Mouse (Mus musculus): ENCODE data around the gene Fgr.
"Not testable (repeated sequence)": the region's sequence is repeated elsewhere in the genome, so short reads cannot be mapped to it uniquely, and the experiment has no call there.

Fgr gene

GRCm38 (mm10) chr4:132993553-132993952, 19.7 kb downstream of the Fgr start:
- no peak for DNase-seq

GRCm38 (mm10) chr4:132997469-132998237, 23.8 kb downstream of the Fgr start:
- DNase-seq: no peak

GRCm38 (mm10) chr4:133002896-133003295, 29.0 kb downstream of the Fgr start:
- peak; percentile 83 for DNase-seq

- peak; percentile 64 for DNase-seq
Observed at GRCm38 (mm10) chr4:133003316-133004018, 29.6 kb downstream of the Fgr start.

- peak; percentile 87 for DNase-seq
Observed at GRCm38 (mm10) chr4:133005233-133005632, 31.3 kb downstream of the Fgr start.

GRCm38 (mm10) chr4:133005885-133006451, 32.1 kb downstream of the Fgr start:
- not testable (repeated sequence) for DNase-seq

- DNase-seq: no peak
Observed at GRCm38 (mm10) chr4:133007513-133008380, 33.9 kb downstream of the Fgr start.

- peak; percentile 73 for DNase-seq
Observed at GRCm38 (mm10) chr4:133009131-133009530, 35.2 kb downstream of the Fgr start.

- no peak for DNase-seq
Observed at GRCm38 (mm10) chr4:133009676-133010075, 35.8 kb downstream of the Fgr start.

- DNase-seq: no peak
Observed at GRCm38 (mm10) chr4:133010611-133011010, 36.7 kb downstream of the Fgr start.

GRCm38 (mm10) chr4:133011028-133011820, 37.3 kb downstream of the Fgr start, which contains the start of gene Ahdc1:
Gene Ahdc1 (plus strand): TSS chr4:133011260.
- peak; percentile 94 for DNase-seq

- peak; percentile 73 for DNase-seq
Observed at GRCm38 (mm10) chr4:133011821-133012775, 38.2 kb downstream of the Fgr start.

- DNase-seq: no peak
Observed at GRCm38 (mm10) chr4:133012776-133013265, 38.9 kb downstream of the Fgr start.

GRCm38 (mm10) chr4:133013266-133013891, 39.5 kb downstream of the Fgr start:
- peak; percentile 79 for DNase-seq

- DNase-seq: no peak
Observed at GRCm38 (mm10) chr4:133014088-133014487, 40.2 kb downstream of the Fgr start.

- peak; percentile 66 for DNase-seq
Observed at GRCm38 (mm10) chr4:133014896-133015709, 41.2 kb downstream of the Fgr start.

- peak; percentile 56 for DNase-seq
Observed at GRCm38 (mm10) chr4:133015710-133016651, 42.1 kb downstream of the Fgr start.
